Mouse (Mus musculus) MEL (cell line): Measurements from ENCODE around the gene Dlgap1. TPM values are rescaled to one million over a fixed set of nuclear protein-coding genes. Genes with fewer than 3 reads are reported as not detected.

Experiments used
- DNase-seq: peaks from one replicate; pipeline ENCODE4 v3.0.0; 2011; ENCODE audit warnings: low read depth, low spot score
- H3K27ac ChIP-seq: 2 replicates; pipeline ENCODE4 v1.5.1; 2012; ENCODE audit warnings: low read depth, mild to moderate bottlenecking, control low read depth, low read length, moderate library complexity; ENCODE audit not compliant: control insufficient read depth
- H3K27me3 ChIP-seq, 2 experiments: fragments of 150-350 bp in 1 of 2; sonication (generic) in 1 of 2; 2 replicates each; pipeline ENCODE4 v1.6.1; 2012; ENCODE audit warnings: low read length in 2 of 2, mild to moderate bottlenecking in 2 of 2, improper control_type of control experiment in 1 of 2, moderate library complexity in 1 of 2; ENCODE audit not compliant: insufficient read depth in 2 of 2, control insufficient read depth in 1 of 2
- H3K36me3 ChIP-seq, 2 experiments: 2 replicates each; pipeline ENCODE4 v1.6.1; 2012 to 2014; ENCODE audit warnings: low read length in 2 of 2, improper control_type of control experiment in 1 of 2, inconsistent platforms in 1 of 2, mild to moderate bottlenecking in 1 of 2; ENCODE audit not compliant: insufficient read depth in 2 of 2, control insufficient read depth in 1 of 2
- H3K4me1 ChIP-seq, 2 experiments: fragments of 150-350 bp in 1 of 2; sonication (generic) in 1 of 2; 2 replicates each; pipeline ENCODE4 v1.6.1; 2012; ENCODE audit warnings: low read length in 2 of 2, improper control_type of control experiment in 1 of 2, mild to moderate bottlenecking in 1 of 2; ENCODE audit not compliant: insufficient read depth in 2 of 2, control insufficient read depth in 1 of 2
- H3K4me3 ChIP-seq, 2 experiments: fragments of 150-350 bp in 1 of 2; sonication (generic) in 1 of 2; 2 replicates each; pipeline ENCODE4 v1.5.1; 2012; ENCODE audit warnings: low read depth in 2 of 2, low read length in 2 of 2, mild to moderate bottlenecking in 2 of 2, moderate library complexity in 2 of 2, control low read depth in 1 of 2, improper control_type of control experiment in 1 of 2; ENCODE audit not compliant: control insufficient read depth in 1 of 2, insufficient read depth in 1 of 2
- H3K79me2 ChIP-seq: 2 replicates; pipeline ENCODE4 v1.6.1; 2012; ENCODE audit warnings: mild to moderate bottlenecking, low read length, moderate library complexity; ENCODE audit not compliant: control insufficient read depth, poor library complexity, insufficient read depth
- H3K9ac ChIP-seq: 2 replicates; pipeline ENCODE4 v1.6.1; 2012; ENCODE audit warnings: low read depth, mild to moderate bottlenecking, control low read depth, low read length, moderate library complexity; ENCODE audit not compliant: control insufficient read depth, poor library complexity, severe bottlenecking
- H3K9me3 ChIP-seq: fragments of 150-350 bp; sonication (generic); replicated peaks from 2 replicates; pipeline ENCODE4 v1.6.1; 2012; ENCODE audit warnings: mild to moderate bottlenecking, low read length, improper control_type of control experiment, moderate library complexity; ENCODE audit not compliant: insufficient read depth
- CHD1 ChIP-seq: IDR thresholded peaks from 2 replicates; pipeline ENCODE4 v1.6.1; 2012; ENCODE audit warnings: low read depth, mild to moderate bottlenecking, inconsistent platforms, low read length, improper control_type of control experiment
- CHD2 ChIP-seq: IDR thresholded peaks from 2 replicates; pipeline ENCODE4 v1.6.1; 2011; ENCODE audit warnings: low read length, improper control_type of control experiment
- CTCF ChIP-seq, 3 experiments: IDR thresholded peaks in 2 of 3; conservative IDR thresholded peaks in 1 of 3; 2 replicates each; pipeline ENCODE4 v1.5.1; 2011 to 2012; ENCODE audit warnings: low read length in 3 of 3, low read depth in 2 of 3, mild to moderate bottlenecking in 2 of 3, improper control_type of control experiment in 1 of 3, inconsistent platforms in 1 of 3, mixed read lengths in 1 of 3, moderate library complexity in 1 of 3; ENCODE audit not compliant: control insufficient read depth in 1 of 3, insufficient read depth in 1 of 3, poor library complexity in 1 of 3, severe bottlenecking in 1 of 3
- E2F4 ChIP-seq: IDR thresholded peaks from 2 replicates; pipeline ENCODE4 v1.6.1; 2011; ENCODE audit warnings: low read depth, low read length, improper control_type of control experiment, borderline replicate concordance
- EP300 ChIP-seq, 2 experiments: IDR thresholded peaks; 2 replicates each; pipeline ENCODE4 v1.6.1; 2011; ENCODE audit warnings: improper control_type of control experiment in 2 of 2, low read length in 2 of 2, low read depth in 1 of 2, mild to moderate bottlenecking in 1 of 2
- GATA1 ChIP-seq: IDR thresholded peaks from 2 replicates; pipeline ENCODE4 v1.6.1; 2011; ENCODE audit warnings: low read depth, low read length, improper control_type of control experiment
- MAFK ChIP-seq: IDR thresholded peaks from 2 replicates; pipeline ENCODE4 v1.6.1; 2011; ENCODE audit warnings: low read depth, mild to moderate bottlenecking, low read length, improper control_type of control experiment, borderline replicate concordance
- MAX ChIP-seq: IDR thresholded peaks from 2 replicates; pipeline ENCODE4 v1.6.1; 2011; ENCODE audit warnings: low read length, improper control_type of control experiment
- MEF2A ChIP-seq: IDR thresholded peaks from 2 replicates; pipeline ENCODE4 v1.6.1; 2014; ENCODE audit warnings: low read depth, mild to moderate bottlenecking, inconsistent platforms, low read length, improper control_type of control experiment; ENCODE audit not compliant: poor library complexity, insufficient replicate concordance, severe bottlenecking; ENCODE audit errors: extremely low read depth
- MXI1 ChIP-seq: IDR thresholded peaks from 2 replicates; pipeline ENCODE4 v1.6.1; 2011; ENCODE audit warnings: mild to moderate bottlenecking, low read depth, low read length, improper control_type of control experiment
- MYB ChIP-seq: IDR thresholded peaks from 2 replicates; pipeline ENCODE4 v1.6.1; 2011; ENCODE audit warnings: mild to moderate bottlenecking, low read depth, low read length, improper control_type of control experiment
- NELFE ChIP-seq: IDR thresholded peaks from 2 replicates; pipeline ENCODE4 v1.6.1; 2011; ENCODE audit warnings: low read depth, low read length, improper control_type of control experiment
- NRF1 ChIP-seq: IDR thresholded peaks from 2 replicates; pipeline ENCODE4 v1.6.1; 2014; ENCODE audit warnings: low read depth, mild to moderate bottlenecking, inconsistent platforms, low read length, improper control_type of control experiment, moderate library complexity; ENCODE audit not compliant: poor library complexity, insufficient read depth, severe bottlenecking
- POLR2AphosphoS2 ChIP-seq: IDR thresholded peaks from 2 replicates; pipeline ENCODE4 v1.6.1; 2011; ENCODE audit warnings: low read length, improper control_type of control experiment
- RAD21 ChIP-seq: IDR thresholded peaks from 2 replicates; pipeline ENCODE4 v1.6.1; 2011; ENCODE audit warnings: mild to moderate bottlenecking, low read depth, low read length, improper control_type of control experiment
- RCOR1 ChIP-seq: IDR thresholded peaks from 2 replicates; pipeline ENCODE4 v1.6.1; 2012; ENCODE audit warnings: low read depth, mild to moderate bottlenecking, inconsistent platforms, low read length, improper control_type of control experiment
- SMC3 ChIP-seq: IDR thresholded peaks from 2 replicates; pipeline ENCODE4 v1.6.1; 2011; ENCODE audit warnings: low read depth, low read length, improper control_type of control experiment
- TBP ChIP-seq: IDR thresholded peaks from 2 replicates; pipeline ENCODE4 v1.8.0; 2011; ENCODE audit warnings: low read depth, low read length, improper control_type of control experiment
- USF1 ChIP-seq: IDR thresholded peaks from 2 replicates; pipeline ENCODE4 v1.6.1; 2014; ENCODE audit warnings: low read depth, mild to moderate bottlenecking, inconsistent platforms, low read length, improper control_type of control experiment, moderate library complexity
- USF2 ChIP-seq, 2 experiments: IDR thresholded peaks; 2 replicates each; pipeline ENCODE4 v1.6.1; 2011 to 2012; ENCODE audit warnings: improper control_type of control experiment in 2 of 2, low read length in 2 of 2, borderline replicate concordance in 1 of 2, inconsistent platforms in 1 of 2, low read depth in 1 of 2, mild to moderate bottlenecking in 1 of 2; ENCODE audit not compliant: insufficient read depth in 1 of 2
- ZKSCAN1 ChIP-seq: IDR thresholded peaks from 2 replicates; pipeline ENCODE4 v1.6.1; 2012; ENCODE audit warnings: low read depth, mild to moderate bottlenecking, inconsistent platforms, low read length, improper control_type of control experiment, moderate library complexity
- ZMIZ1 ChIP-seq: IDR thresholded peaks from 2 replicates; pipeline ENCODE4 v1.6.1; 2012; ENCODE audit warnings: low read depth, mild to moderate bottlenecking, inconsistent platforms, low read length, improper control_type of control experiment, moderate library complexity
- ZNF384 ChIP-seq: IDR thresholded peaks from 2 replicates; pipeline ENCODE4 v1.6.1; 2012; ENCODE audit warnings: low read depth, mild to moderate bottlenecking, inconsistent platforms, low read length, improper control_type of control experiment
- polyA plus RNA-seq, 2 experiments: library from polyadenylated mRNA; stranded (reverse) in 1 of 2; unstranded in 1 of 2; fragments of >175 nt in 1 of 2; fragments of >200 nt in 1 of 2; gene quantifications; 2 replicates each; pipeline versions ENCODE4 v1.2.1 to v1.2.4; 2012; ENCODE audit warnings: low replicate concordance in 2 of 2, low read depth in 1 of 2; ENCODE audit not compliant: insufficient read length in 2 of 2, insufficient read depth in 1 of 2, missing spikeins in 1 of 2
- total RNA-seq: library from RNA; depleted of rRNA; stranded (reverse); fragments of 300-350 nt; gene quantifications from 2 replicates; pipeline ENCODE4 v1.2.3, GENCODE M21; 2012

The Dlgap1 gene
- total and polyA plus RNA-seq, 3 experiments = 0.06 TPM; not detected in 2

DNA sequence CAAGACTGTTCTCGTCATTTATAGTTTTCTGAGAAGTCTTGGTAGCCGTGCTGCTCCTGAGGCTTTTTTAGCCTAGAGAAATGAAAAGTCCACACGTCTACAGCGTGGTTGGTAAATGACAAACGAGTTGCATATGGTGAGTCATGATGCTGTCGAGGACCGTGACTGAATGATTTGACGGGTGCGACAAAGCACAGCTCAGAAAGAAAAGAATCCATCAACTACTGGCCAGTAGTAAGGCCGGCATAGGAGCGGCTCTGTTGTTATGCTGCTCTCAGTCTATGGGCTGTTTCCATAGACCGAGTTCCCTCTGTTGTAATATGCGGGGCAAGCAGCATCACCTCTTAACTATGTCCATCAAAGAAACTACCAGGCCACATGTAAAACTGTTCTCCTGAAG lies 620.3 kb downstream of the Dlgap1 start:
- TF ChIP-seq SMC3 (no peak), POLR2AphosphoS2 (no peak), E2F4 (no peak), MAFK (no peak), CHD1 (no peak), NELFE (no peak), CTCF (IDR thresholded peaks at IDR 0.05 in 2 of 3, conservative IDR thresholded peaks at IDR 0.05 in 1 of 3; ENCODE audit: control insufficient read depth in 1 of 3, insufficient read depth in 1 of 3, low read depth in 2 of 3, low read length in 3 of 3, poor library complexity in 1 of 3, severe bottlenecking in 1 of 3) (no peak)
- Histone ChIP-seq H3K9me3 (no peaks in the 10 kb centered on the region), H3K4me3 (no peak overlapping the region), H3K36me3 (no peaks in the 10 kb centered on the region), H3K27me3 (no peaks in the 10 kb centered on the region), H3K9ac (no peak overlapping the region), H3K79me2 (no peaks in the 10 kb centered on the region), H3K27ac (no peak overlapping the region), H3K4me1 (no peaks in the 10 kb centered on the region)
- DNase-seq = no peak

DNA sequence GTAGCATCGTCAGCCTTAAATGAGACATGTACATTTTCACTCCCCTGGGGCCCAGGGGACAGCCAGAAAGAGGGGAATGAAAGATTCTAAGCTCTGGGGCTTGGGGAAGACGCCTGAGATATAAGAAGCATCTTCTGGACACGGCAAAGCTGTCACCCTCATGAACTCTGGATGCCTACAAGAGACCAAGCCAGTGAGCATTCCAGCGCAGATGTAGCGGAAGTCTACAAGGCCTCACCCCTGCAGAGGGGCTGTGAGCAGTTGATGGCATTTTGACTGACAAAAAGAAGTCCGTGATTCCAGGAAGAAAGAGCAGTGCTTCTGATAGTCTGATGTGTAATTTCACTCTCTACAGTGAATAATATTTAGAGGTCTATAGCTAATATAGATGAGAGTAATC lies 621.6 kb downstream of the Dlgap1 start:
- no peaks in the 10 kb centered on the region for H3K9me3 ChIP-seq
- H3K27me3 ChIP-seq = no peaks in the 10 kb centered on the region
- no peak overlapping the region for H3K27ac ChIP-seq
- no peaks in the 10 kb centered on the region for H3K4me1 ChIP-seq
- no peak overlapping the region for H3K4me3 ChIP-seq
- no peak overlapping the region for H3K9ac ChIP-seq
- no peaks in the 10 kb centered on the region for H3K36me3 ChIP-seq
- H3K79me2 ChIP-seq = no peaks in the 10 kb centered on the region
- TF ChIP-seq RCOR1 (no peak), NELFE (no peak), GATA1 (no peak), MEF2A (no peak)
- TF ChIP-seq, all 39 proteins: peak for 0
- DNase-seq = no peak

DNA sequence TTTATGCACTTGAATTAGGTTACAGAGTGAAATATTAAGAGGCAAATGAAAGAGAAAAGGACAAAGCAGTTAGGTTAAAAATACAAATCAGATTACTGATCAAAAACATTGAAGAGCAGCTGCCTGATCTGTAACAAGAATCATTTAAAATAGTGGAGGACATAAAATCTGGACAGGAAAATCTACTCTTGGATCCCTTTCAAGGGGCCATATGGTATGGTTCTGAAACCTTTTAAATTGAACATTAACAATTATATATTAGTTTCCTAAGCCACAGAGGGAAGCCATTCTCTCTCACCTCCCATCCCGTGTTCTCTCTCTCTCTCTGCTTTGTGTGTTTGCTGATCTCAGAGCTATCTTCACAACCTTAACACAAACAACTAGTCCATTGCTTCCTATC lies 625.4 kb downstream of the Dlgap1 start:
- TF ChIP-seq NELFE = no peak
- no peak for TF ChIP-seq NRF1
- TF ChIP-seq USF2 (IDR thresholded peaks at IDR 0.05; ENCODE audit: borderline replicate concordance in 1 of 2, insufficient read depth in 1 of 2, low read depth in 1 of 2, low read length in 2 of 2) = no peak
- no peak for TF ChIP-seq E2F4
- no peak for TF ChIP-seq CHD2
- no peak for TF ChIP-seq RCOR1
- TF ChIP-seq MXI1 = no peak
- no peak for TF ChIP-seq ZKSCAN1
- no peak for TF ChIP-seq EP300 (IDR thresholded peaks at IDR 0.05; ENCODE audit: low read depth in 1 of 2, low read length in 2 of 2)
- no peak for TF ChIP-seq ZMIZ1
- no peak for TF ChIP-seq RAD21
- no peak for TF ChIP-seq ZNF384
- no peak for TF ChIP-seq MEF2A
- TF ChIP-seq USF1 = no peak
- no peak for TF ChIP-seq MYB
- no peak for TF ChIP-seq TBP
- TF ChIP-seq MAX = no peak
- TF ChIP-seq, all 39 proteins: peak for 0
- no peak overlapping the region for H3K27ac ChIP-seq
- H3K4me3 ChIP-seq = no peak overlapping the region
- H3K36me3 ChIP-seq = no peaks in the 10 kb centered on the region
- H3K9me3 ChIP-seq = no peaks in the 10 kb centered on the region
- no peaks in the 10 kb centered on the region for H3K27me3 ChIP-seq
- H3K9ac ChIP-seq = no peak overlapping the region
- H3K4me1 ChIP-seq = no peaks in the 10 kb centered on the region
- H3K79me2 ChIP-seq = no peaks in the 10 kb centered on the region
- no peak for DNase-seq
